Comparison of ENCODE assay signal across 19 mouse cellular contexts in the genomic region with DNA sequence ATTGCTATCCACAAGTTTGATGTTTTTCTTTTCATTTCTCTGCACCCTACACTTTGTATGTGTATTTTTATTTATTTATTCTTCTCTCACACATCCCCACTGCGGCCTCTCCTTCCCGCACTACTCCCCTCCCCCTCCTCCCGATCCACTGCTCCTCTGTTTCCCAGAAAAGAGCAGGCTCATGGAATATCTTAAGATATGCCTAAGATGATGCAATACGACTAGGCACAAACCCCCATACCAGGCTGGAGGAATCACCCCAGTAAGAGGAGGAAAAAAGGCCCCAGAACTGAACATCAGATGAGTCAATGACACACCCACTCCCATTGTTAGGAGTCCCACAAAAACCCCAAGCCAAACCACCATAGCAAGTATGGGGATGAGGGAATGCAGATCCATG. TPM values are rescaled to one million over a fixed set of nuclear protein-coding genes. Genes with fewer than 3 reads are reported as not detected.
DNase-seq lines count a peak whose midpoint lies in the region; ATAC-seq lines count a peak whose summit lies in the region.
"Had no signal": no experiment of that assay in that cellular context is flagged by ENCODE, and none has a peak within 500 bp of the region (broad histone marks: within the 10 kb centered on the region; RNA-seq: fewer than 3 reads in every experiment).

No protein-coding gene starts in this region.

- peaks cover 27% of the 10 kb centered on the region for H3K4me1 ChIP-seq in hindbrain, embryonic 13.5 days (replicated peaks)
- H3K4me1 ChIP-seq in hindbrain, embryonic 16.5 days (ENCODE audit: control insufficient read depth, insufficient read depth, low read depth, low read length) = peaks cover 12% of the 10 kb centered on the region
- peaks cover 17% of the 10 kb centered on the region for H3K4me1 ChIP-seq in neural tube, embryonic 14.5 days (ENCODE audit: control insufficient read depth, insufficient read depth, low read length)
- peaks cover 17% of the 10 kb centered on the region for H3K4me1 ChIP-seq in midbrain, embryonic 16.5 days (ENCODE audit: control insufficient read depth, insufficient read depth, low read length)

- ATAC-seq in hindbrain, embryonic 13.5 days (ENCODE audit: low FRiP score) = no peak
- ATAC-seq in hindbrain, embryonic 16.5 days = no peak
- ATAC-seq in neural tube, embryonic 14.5 days (ENCODE audit: low read depth) = no peak
- no peak for ATAC-seq in midbrain, embryonic 16.5 days
- ATAC-seq: intestine, embryonic 16.5 days had no signal

- no peak overlapping the region for H3K4me3 ChIP-seq in hindbrain, embryonic 13.5 days
- H3K4me3 ChIP-seq in hindbrain, embryonic 16.5 days (ENCODE audit: low read length) = no peak overlapping the region
- no peak overlapping the region for H3K4me3 ChIP-seq in neural tube, embryonic 14.5 days (ENCODE audit: low read depth, low read length)
- H3K4me3 ChIP-seq in midbrain, embryonic 16.5 days (ENCODE audit: low read depth, low read length) = no peak overlapping the region
- H3K4me3 ChIP-seq: embryonic facial prominence, embryonic 10.5 days; midbrain, embryonic 12.5 days had no signal

- no peak for DNase-seq in neural tube, embryonic 10.5 days (ENCODE audit: extremely low spot score, low spot score)
- DNase-seq in retina, postnatal 1 day = no peak
- DNase-seq in thymus, postnatal 25 days = no peak
- DNase-seq: adrenal gland, postnatal 25 days; cerebellum, adult 9-11 months; gastrocnemius, postnatal 10 days; heart, adult 11 months; kidney, postnatal 36 days; layer of hippocampus, postnatal 36 days; lung, postnatal 10 days had no signal

- peaks cover 3% of the 10 kb centered on the region; the same call in 1 of the 2 replicates for H3K36me3 ChIP-seq in hindbrain, embryonic 13.5 days
- H3K36me3 ChIP-seq in hindbrain, embryonic 16.5 days (ENCODE audit: control insufficient read depth, insufficient read depth, low read length) = no peaks in the 10 kb centered on the region
- H3K36me3 ChIP-seq in neural tube, embryonic 14.5 days (ENCODE audit: control insufficient read depth, insufficient read depth, low read length) = no peaks in the 10 kb centered on the region; the same call in 1 of the 2 replicates
- 0 out of 2 replicates have a peak, but pooled peaks cover 2% of the 10 kb centered on the region for H3K36me3 ChIP-seq in midbrain, embryonic 16.5 days (ENCODE audit: control insufficient read depth, insufficient read depth, low read length)
- H3K36me3 ChIP-seq: embryonic facial prominence, embryonic 10.5 days had no signal

- no peaks in the 10 kb centered on the region for H3K27me3 ChIP-seq in hindbrain, embryonic 13.5 days
- H3K27me3 ChIP-seq in hindbrain, embryonic 16.5 days (replicated peaks; ENCODE audit: control insufficient read depth, insufficient read depth, low read length) = no peaks in the 10 kb centered on the region
- no peaks in the 10 kb centered on the region for H3K27me3 ChIP-seq in neural tube, embryonic 14.5 days (ENCODE audit: control insufficient read depth, insufficient read depth, low read length)
- no peaks in the 10 kb centered on the region for H3K27me3 ChIP-seq in midbrain, embryonic 16.5 days (ENCODE audit: control insufficient read depth, insufficient read depth, low read depth, low read length)
- H3K27me3 ChIP-seq: midbrain, embryonic 12.5 days had no signal

- no peak overlapping the region for H3K4me2 ChIP-seq in hindbrain, embryonic 13.5 days
- no peak overlapping the region for H3K4me2 ChIP-seq in hindbrain, embryonic 16.5 days (ENCODE audit: low read length)
- H3K4me2 ChIP-seq in neural tube, embryonic 14.5 days (ENCODE audit: low read depth, low read length) = no peak overlapping the region
- no peak overlapping the region for H3K4me2 ChIP-seq in midbrain, embryonic 16.5 days (ENCODE audit: low read length)
- H3K4me2 ChIP-seq: heart, embryonic 11.5 days had no signal

- peak overlapping the region; percentile 74; the same call in 1 of the 2 replicates for H3K27ac ChIP-seq in hindbrain, embryonic 13.5 days
- no peak overlapping the region for H3K27ac ChIP-seq in hindbrain, embryonic 16.5 days (ENCODE audit: low read depth, low read length)
- H3K27ac ChIP-seq in neural tube, embryonic 14.5 days (ENCODE audit: low read depth, low read length) = peak overlapping the region; percentile 64
- H3K27ac ChIP-seq in midbrain, embryonic 16.5 days (ENCODE audit: low read length) = peak overlapping the region; percentile 40
- H3K27ac ChIP-seq: embryonic facial prominence, embryonic 10.5 days had no signal

- H3K9ac ChIP-seq in hindbrain, embryonic 13.5 days = no peak overlapping the region
- H3K9ac ChIP-seq in hindbrain, embryonic 16.5 days (ENCODE audit: low read depth, low read length) = no peak overlapping the region
- no peak overlapping the region for H3K9ac ChIP-seq in neural tube, embryonic 14.5 days (replicated peaks; ENCODE audit: low read depth, low read length)
- no peak overlapping the region for H3K9ac ChIP-seq in midbrain, embryonic 16.5 days (ENCODE audit: low read depth, low read length)
- H3K9ac ChIP-seq: midbrain, embryonic 12.5 days had no signal

- no peaks in the 10 kb centered on the region for H3K9me3 ChIP-seq in hindbrain, embryonic 13.5 days
- no peaks in the 10 kb centered on the region; the same call in 1 of the 2 replicates for H3K9me3 ChIP-seq in hindbrain, embryonic 16.5 days (ENCODE audit: control insufficient read depth, low read length)
- no peaks in the 10 kb centered on the region for H3K9me3 ChIP-seq in neural tube, embryonic 14.5 days (ENCODE audit: control insufficient read depth, low read length)
- H3K9me3 ChIP-seq in midbrain, embryonic 16.5 days (replicated peaks; ENCODE audit: control insufficient read depth, low read length, poor library complexity, severe bottlenecking) = no peaks in the 10 kb centered on the region
- H3K9me3 ChIP-seq: embryonic facial prominence, embryonic 10.5 days; midbrain, embryonic 12.5 days had no signal

- 78% methylated on average over 4 of the region's 4 CpGs for WGBS in hindbrain, embryonic 13.5 days
- WGBS in hindbrain, embryonic 16.5 days = 71% methylated on average over 4 of the region's 4 CpGs
- 79% methylated on average over 4 of the region's 4 CpGs for WGBS in neural tube, embryonic 14.5 days
- 64% methylated on average over 4 of the region's 4 CpGs for WGBS in midbrain, embryonic 16.5 days

RNA-seq across cellular contexts. Expression of gene Tram1l1, which starts 1.4 kb away (rescaled TPM):
- polyA plus RNA-seq in hindbrain, embryonic 13.5 days (2015; fragmentation: Nextera tagmentation; extraction: Ambion mirVana) = 49.2 and 49.6 TPM in 2 replicates
- 47.0 and 48.2 TPM in 2 replicates for polyA plus RNA-seq in hindbrain, embryonic 16.5 days (2015; fragmentation: Nextera tagmentation; extraction: Ambion mirVana)
- polyA plus RNA-seq in neural tube, embryonic 14.5 days (2014; fragmentation: Nextera tagmentation; extraction: Ambion mirVana) = 55.7 and 57.1 TPM in 2 replicates
- polyA plus RNA-seq in midbrain, embryonic 16.5 days (2015; fragmentation: Nextera tagmentation; extraction: Ambion mirVana) = 56.9 and 59.2 TPM in 2 replicates
- polyA plus RNA-seq: liver, adult 2 months had no signal
